Mouse (Mus musculus): ENCODE data around the gene Sept9. TPM values are rescaled to one million over a fixed set of nuclear protein-coding genes. Genes with fewer than 3 reads are reported as not detected.

The Sept9 gene
- polyA plus RNA-seq, 1 experiment from 2014 or later = 126 TPM

- WGBS = 93% methylated on average over 30 of the region's 30 CpGs
- Histone ChIP-seq H3K27me3 (no peaks in the 10 kb centered on the region), H3K36me3 (peaks cover 31% of the 10 kb centered on the region), H3K4me3 (replicated peaks) (no peak overlapping the region), H3K9ac (no peak overlapping the region), H3K9me3 (replicated peaks) (no peaks in the 10 kb centered on the region), H3K4me1 (peaks cover 43% of the 10 kb centered on the region), H3K4me2 (no peak overlapping the region), H3K27ac (no peak overlapping the region)
- no peak for ATAC-seq (replicated peaks; ENCODE audit: low FRiP score)
Observed at GRCm38 (mm10) chr11:117291271-117292059, 92.0 kb downstream of the Sept9 start.

- Histone ChIP-seq H3K4me3 (replicated peaks) (no peak overlapping the region), H3K27ac (no peak overlapping the region), H3K9ac (no peak overlapping the region), H3K27me3 (no peaks in the 10 kb centered on the region), H3K9me3 (replicated peaks) (no peaks in the 10 kb centered on the region), H3K4me2 (no peak overlapping the region), H3K4me1 (peaks cover 46% of the 10 kb centered on the region), H3K36me3 (peaks cover 39% of the 10 kb centered on the region)
- 84% methylated on average over 11 of the region's 11 CpGs for WGBS
- no peak for ATAC-seq (replicated peaks; ENCODE audit: low FRiP score)
Observed at GRCm38 (mm10) chr11:117292446-117292845, 93.0 kb downstream of the Sept9 start.

DNA sequence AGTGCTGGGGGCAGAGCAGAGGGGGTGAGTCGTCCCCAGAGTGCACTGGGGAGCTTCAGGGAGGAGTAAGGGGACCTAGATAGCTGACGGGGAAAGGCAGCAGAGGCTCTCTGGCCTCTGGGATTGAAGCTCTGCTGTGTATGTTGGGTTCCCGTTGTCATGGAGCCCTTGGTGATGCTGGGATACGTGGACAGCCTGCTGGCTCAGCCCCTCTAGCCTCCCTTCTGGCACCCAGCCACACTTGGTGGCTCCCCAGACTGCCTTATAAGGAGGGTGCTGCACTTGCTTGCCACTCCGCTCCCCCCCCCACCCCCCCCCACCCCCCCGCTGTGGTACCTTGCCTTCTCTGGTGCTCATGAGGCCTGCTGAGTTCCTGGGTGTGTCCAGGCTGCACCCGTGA, 95.8 kb downstream of the Sept9 start:
- Histone ChIP-seq H3K9me3 (replicated peaks) (no peaks in the 10 kb centered on the region), H3K4me3 (replicated peaks) (no peak overlapping the region), H3K9ac (no peak overlapping the region), H3K27ac (no peak overlapping the region), H3K27me3 (no peaks in the 10 kb centered on the region), H3K4me2 (no peak overlapping the region), H3K4me1 (peaks cover 38% of the 10 kb centered on the region), H3K36me3 (peaks cover 38% of the 10 kb centered on the region)
- WGBS = 74% methylated on average over 7 of the region's 7 CpGs
- ATAC-seq (replicated peaks; ENCODE audit: low FRiP score) = 0 out of 2 replicates have a peak, but pooled peaks have one; percentile 10

DNA sequence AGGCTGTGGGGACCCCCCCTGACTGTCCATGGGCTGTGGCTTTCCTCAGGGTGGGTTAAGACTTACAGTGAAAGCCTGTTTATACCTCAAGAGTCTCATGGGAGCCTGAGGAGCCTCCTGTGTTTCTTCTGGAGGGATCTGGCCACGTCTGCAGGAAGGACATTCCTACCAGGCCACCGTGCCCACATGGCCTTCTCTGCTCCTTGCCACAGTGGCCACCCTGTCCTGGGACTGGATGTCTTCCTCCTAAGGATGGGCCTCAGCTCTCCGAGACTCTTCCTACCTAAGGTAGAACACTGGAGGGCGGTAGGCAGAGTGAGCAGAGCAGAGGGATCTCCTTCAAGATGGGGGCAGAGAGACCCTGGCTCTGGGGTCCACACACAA, 96.6 kb downstream of the Sept9 start:
- ATAC-seq (replicated peaks; ENCODE audit: low FRiP score) = no peak
- peak overlapping the region; percentile 45 for H3K27ac ChIP-seq
- H3K9ac ChIP-seq = no peak overlapping the region
- 64% methylated on average over 4 of the region's 4 CpGs for WGBS
- no peak overlapping the region for H3K4me2 ChIP-seq
- H3K27me3 ChIP-seq = no peaks in the 10 kb centered on the region
- peaks cover 30% of the 10 kb centered on the region for H3K36me3 ChIP-seq
- no peaks in the 10 kb centered on the region for H3K9me3 ChIP-seq (replicated peaks)
- H3K4me1 ChIP-seq = peaks cover 40% of the 10 kb centered on the region
- H3K4me3 ChIP-seq (replicated peaks) = no peak overlapping the region

- H3K9ac ChIP-seq = no peak overlapping the region
- peaks cover 25% of the 10 kb centered on the region for H3K36me3 ChIP-seq
- no peaks in the 10 kb centered on the region for H3K9me3 ChIP-seq (replicated peaks)
- WGBS = 65% methylated on average over 14 of the region's 14 CpGs
- no peak overlapping the region for H3K4me2 ChIP-seq
- H3K27ac ChIP-seq = peak overlapping the region; percentile 62
- no peak overlapping the region for H3K4me3 ChIP-seq (replicated peaks)
- peaks cover 40% of the 10 kb centered on the region for H3K4me1 ChIP-seq
- peak; percentile 69 for ATAC-seq (replicated peaks; ENCODE audit: low FRiP score)
- H3K27me3 ChIP-seq = no peaks in the 10 kb centered on the region
Observed at GRCm38 (mm10) chr11:117296500-117297189, 97.2 kb downstream of the Sept9 start.

DNA sequence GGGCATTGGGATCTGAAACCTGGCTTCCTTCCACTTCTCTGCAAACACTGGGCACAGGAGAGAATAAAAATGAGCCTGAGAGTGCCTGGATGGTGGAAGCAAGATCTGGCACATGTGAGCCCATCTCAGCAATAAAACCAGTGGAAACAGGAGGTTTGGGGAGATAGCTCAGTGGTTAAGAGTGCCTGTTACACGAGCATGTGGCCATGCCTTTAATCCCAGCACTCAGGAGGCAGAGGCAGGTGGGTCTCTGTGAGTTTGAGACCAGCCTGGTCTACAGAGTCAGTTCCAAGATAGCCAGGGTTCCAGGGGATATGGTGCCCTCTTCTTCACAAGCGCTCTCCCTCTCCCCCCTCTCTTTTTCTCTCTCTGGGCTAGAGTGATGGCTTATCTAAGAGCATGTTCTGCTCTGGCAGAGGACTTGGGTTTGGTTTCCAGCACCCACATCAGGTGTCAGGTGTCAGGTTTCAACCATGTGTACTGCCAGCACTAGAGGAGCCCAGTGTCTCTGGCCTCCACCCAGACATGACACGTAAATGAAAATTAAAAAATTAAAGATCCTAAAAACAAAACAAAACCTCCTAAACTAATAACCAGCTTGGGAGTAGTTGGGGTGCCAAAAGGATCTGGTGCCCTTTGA, 97.8 kb downstream of the Sept9 start:
- Histone ChIP-seq H3K4me2 (no peak overlapping the region), H3K27ac (peak overlapping the region; percentile 62; the same call in 1 of the 2 replicates), H3K4me3 (replicated peaks) (no peak overlapping the region), H3K27me3 (no peaks in the 10 kb centered on the region), H3K4me1 (peaks cover 45% of the 10 kb centered on the region), H3K36me3 (peaks cover 18% of the 10 kb centered on the region), H3K9me3 (replicated peaks) (no peaks in the 10 kb centered on the region), H3K9ac (no peak overlapping the region)
- 89% methylated on average over 3 of the region's 3 CpGs for WGBS
- ATAC-seq (replicated peaks; ENCODE audit: low FRiP score) = no peak

- Histone ChIP-seq H3K27me3 (no peaks in the 10 kb centered on the region), H3K36me3 (peaks cover 26% of the 10 kb centered on the region), H3K9me3 (replicated peaks) (no peaks in the 10 kb centered on the region), H3K4me3 (replicated peaks) (no peak overlapping the region), H3K4me1 (peaks cover 48% of the 10 kb centered on the region), H3K9ac (no peak overlapping the region), H3K27ac (peak overlapping the region; percentile 75), H3K4me2 (no peak overlapping the region; the same call in 1 of the 2 replicates)
- ATAC-seq (replicated peaks; ENCODE audit: low FRiP score) = no peak
- 86% methylated on average over 6 of the region's 6 CpGs for WGBS
Observed at GRCm38 (mm10) chr11:117299741-117300140, 100.3 kb downstream of the Sept9 start.

DNA sequence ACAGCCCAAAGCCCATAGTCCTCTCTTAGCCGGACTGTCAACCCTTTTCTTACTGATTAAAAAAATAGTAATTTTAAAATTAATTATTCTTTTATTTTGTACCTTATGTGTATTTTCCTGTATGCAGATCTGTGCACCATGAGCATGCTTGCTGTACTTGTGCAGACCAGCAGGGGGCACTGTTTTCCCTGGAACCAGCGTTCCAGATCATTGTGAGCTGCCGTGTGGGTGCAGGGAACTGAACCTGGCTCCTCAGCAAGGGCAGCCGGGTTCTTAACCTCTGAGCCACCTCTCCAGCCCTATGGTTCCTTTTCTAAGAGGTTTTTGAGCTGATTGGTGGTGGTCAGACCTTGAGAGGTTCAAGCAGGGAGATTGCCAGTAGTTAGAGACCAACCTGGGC, 101.3 kb downstream of the Sept9 start:
- Histone ChIP-seq H3K9me3 (replicated peaks) (no peaks in the 10 kb centered on the region), H3K9ac (no peak overlapping the region), H3K4me2 (no peak overlapping the region), H3K27me3 (no peaks in the 10 kb centered on the region), H3K27ac (0 out of 2 replicates have a peak overlapping the region, but pooled peaks have one; percentile 37), H3K36me3 (peaks cover 26% of the 10 kb centered on the region), H3K4me3 (replicated peaks) (no peak overlapping the region), H3K4me1 (peaks cover 37% of the 10 kb centered on the region)
- WGBS = 91% methylated on average over 4 of the region's 4 CpGs
- ATAC-seq (replicated peaks; ENCODE audit: low FRiP score) = no peak

- peaks cover 36% of the 10 kb centered on the region for H3K4me1 ChIP-seq
- H3K27me3 ChIP-seq = no peaks in the 10 kb centered on the region
- WGBS = 69% methylated on average over 6 of the region's 6 CpGs
- no peaks in the 10 kb centered on the region for H3K9me3 ChIP-seq (replicated peaks)
- H3K36me3 ChIP-seq = peaks cover 25% of the 10 kb centered on the region
- ATAC-seq (replicated peaks; ENCODE audit: low FRiP score) = no peak
- no peak overlapping the region for H3K9ac ChIP-seq
- no peak overlapping the region for H3K4me2 ChIP-seq
- peak overlapping the region; percentile 37; the same call in 1 of the 2 replicates for H3K27ac ChIP-seq
- H3K4me3 ChIP-seq (replicated peaks) = no peak overlapping the region
Observed at GRCm38 (mm10) chr11:117301716-117302115, 102.3 kb downstream of the Sept9 start.

DNA sequence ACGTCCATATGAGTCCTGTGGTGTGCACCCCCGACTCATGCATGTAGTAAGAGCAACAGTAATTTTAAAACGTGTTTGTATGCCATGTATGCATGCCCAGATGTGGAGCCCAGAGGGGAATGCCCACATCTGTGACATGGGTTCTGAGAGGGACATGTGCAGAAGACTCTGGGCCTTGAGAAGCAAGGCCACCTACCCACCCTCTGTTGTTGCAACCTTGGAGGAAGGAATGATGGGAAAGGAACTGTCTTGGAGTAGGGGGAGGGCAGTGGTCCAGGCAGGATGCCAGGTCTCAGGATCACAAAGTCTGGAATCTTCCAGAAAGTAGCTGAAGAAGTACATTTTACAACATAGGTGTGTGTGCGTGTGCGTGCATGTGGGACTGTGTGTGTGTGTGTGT, 102.9 kb downstream of the Sept9 start:
- H3K4me3 ChIP-seq (replicated peaks) = no peak overlapping the region
- no peaks in the 10 kb centered on the region for H3K9me3 ChIP-seq (replicated peaks)
- H3K9ac ChIP-seq = no peak overlapping the region
- H3K27ac ChIP-seq = no peak overlapping the region
- WGBS = 90% methylated on average over 5 of the region's 5 CpGs
- H3K4me2 ChIP-seq = no peak overlapping the region
- peaks cover 39% of the 10 kb centered on the region for H3K4me1 ChIP-seq
- ATAC-seq (replicated peaks; ENCODE audit: low FRiP score) = no peak
- peaks cover 19% of the 10 kb centered on the region; the same call in 1 of the 2 replicates for H3K36me3 ChIP-seq
- H3K27me3 ChIP-seq = no peaks in the 10 kb centered on the region

DNA sequence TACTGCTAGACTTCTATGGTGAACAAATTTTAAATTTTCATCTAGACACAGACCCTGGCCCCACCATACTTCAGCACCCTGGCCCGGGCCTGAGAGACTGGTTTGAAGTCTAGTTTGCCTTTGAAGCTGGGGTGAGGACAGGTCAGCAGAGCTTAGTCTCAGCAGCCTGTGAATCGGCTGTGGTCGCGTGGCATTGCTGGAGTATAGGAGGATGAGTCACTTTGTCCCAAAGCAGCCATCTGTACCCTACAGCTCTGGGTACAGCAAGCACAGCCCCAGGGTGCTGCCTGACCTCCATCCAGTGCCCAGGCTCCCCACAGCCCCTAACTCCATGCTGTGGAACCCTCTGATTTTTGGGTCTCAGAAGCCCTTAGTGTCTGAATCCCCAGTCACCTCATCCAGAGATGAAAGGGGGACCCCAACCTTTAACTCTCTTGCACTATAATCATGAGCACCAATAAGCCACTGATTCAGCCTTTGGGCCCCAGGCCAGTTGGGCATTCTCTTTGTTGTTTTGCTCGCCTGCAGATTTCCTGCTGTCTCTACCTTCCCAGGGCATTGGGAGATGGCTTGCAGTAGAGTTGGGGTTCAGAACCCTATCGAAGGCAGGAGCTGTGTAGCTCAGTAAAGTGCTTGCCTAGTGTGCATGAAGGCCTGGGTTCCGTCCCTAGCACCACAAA, 106.2 kb downstream of the Sept9 start:
- Histone ChIP-seq H3K27ac (no peak overlapping the region), H3K36me3 (peaks cover 13% of the 10 kb centered on the region; the same call in 1 of the 2 replicates), H3K4me1 (peaks cover 69% of the 10 kb centered on the region), H3K9ac (no peak overlapping the region), H3K4me2 (no peak overlapping the region), H3K27me3 (no peaks in the 10 kb centered on the region), H3K9me3 (replicated peaks) (no peaks in the 10 kb centered on the region), H3K4me3 (replicated peaks) (no peak overlapping the region)
- no peak for ATAC-seq (replicated peaks; ENCODE audit: low FRiP score)
- whole genome bisulfite sequencing = 78% methylated on average over 7 of the region's 7 CpGs

Measured in kidney, embryonic 15.5 days (tissue).